Mouse (Mus musculus): ENCODE data around the gene Als2. TPM values are rescaled to one million over a fixed set of nuclear protein-coding genes. Genes with fewer than 3 reads are reported as not detected.

Als2 gene
- polyA plus RNA-seq, 1 experiment from 2014 or later: 3.4 TPM

- Histone ChIP-seq H3K4me3 (ENCODE audit: low read depth, low read length) (no peak overlapping the region), H3K9ac (replicated peaks; ENCODE audit: low read depth) (no peak overlapping the region), H3K4me1 (ENCODE audit: insufficient read depth, low read depth, low read length) (no peaks in the 10 kb centered on the region), H3K27me3 (replicated peaks; ENCODE audit: insufficient read depth, low read length) (no peaks in the 10 kb centered on the region), H3K27ac (ENCODE audit: low read length) (no peak overlapping the region), H3K9me3 (ENCODE audit: low read length) (no peaks in the 10 kb centered on the region), H3K36me3 (ENCODE audit: insufficient read depth, low read length) (peaks cover 7% of the 10 kb centered on the region; the same call in 1 of the 2 replicates), H3K4me2 (replicated peaks; ENCODE audit: low read depth, low read length) (no peak overlapping the region)
- DNase-seq (ENCODE audit: low spot score): no peak
- ATAC-seq: no peak
- TF ChIP-seq CTCF (IDR thresholded peaks at IDR 0.05) (no peak), EP300 (IDR thresholded peaks at IDR 0.05) (no peak)
- 88% methylated on average over 9 of the region's 9 CpGs for WGBS
These were observed 70.7 kb downstream of the Als2 start for GRCm38 (mm10) chr1:59166232-59166905.

DNA sequence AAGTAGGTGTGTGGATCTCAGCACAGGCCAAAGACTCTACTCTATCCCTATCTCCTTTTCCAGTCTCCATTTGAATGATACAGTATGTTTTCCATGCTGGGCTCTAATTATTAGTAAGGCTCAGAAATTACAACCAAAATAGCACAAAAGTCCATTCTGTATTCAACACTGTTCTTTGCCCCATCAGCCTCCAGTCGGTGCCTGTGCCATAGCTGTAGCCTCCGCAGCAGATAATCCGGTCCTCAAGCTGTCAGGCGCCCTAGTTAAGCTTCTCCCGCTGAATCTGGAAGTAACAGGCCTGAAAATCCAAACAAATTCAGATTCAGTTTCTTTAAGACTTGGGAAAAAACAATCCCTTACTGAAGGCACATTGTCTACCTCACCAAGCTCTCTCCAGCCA lies 73.1 kb downstream of the Als2 start:
- 70% methylated on average over 5 of the region's 5 CpGs for whole genome bisulfite sequencing
- Histone ChIP-seq H3K4me1 (ENCODE audit: insufficient read depth, low read depth, low read length) (no peaks in the 10 kb centered on the region), H3K9me3 (ENCODE audit: low read length) (no peaks in the 10 kb centered on the region), H3K27ac (ENCODE audit: low read length) (no peak overlapping the region), H3K4me2 (replicated peaks; ENCODE audit: low read depth, low read length) (no peak overlapping the region), H3K36me3 (ENCODE audit: insufficient read depth, low read length) (peaks cover 7% of the 10 kb centered on the region; the same call in 1 of the 2 replicates), H3K4me3 (ENCODE audit: low read depth, low read length) (no peak overlapping the region), H3K9ac (replicated peaks; ENCODE audit: low read depth) (no peak overlapping the region), H3K27me3 (replicated peaks; ENCODE audit: insufficient read depth, low read length) (no peaks in the 10 kb centered on the region)
- no peak for ATAC-seq
- TF ChIP-seq EP300 (IDR thresholded peaks at IDR 0.05) (no peak), CTCF (IDR thresholded peaks at IDR 0.05) (no peak)
- no peak for DNase-seq (ENCODE audit: low spot score)

DNA sequence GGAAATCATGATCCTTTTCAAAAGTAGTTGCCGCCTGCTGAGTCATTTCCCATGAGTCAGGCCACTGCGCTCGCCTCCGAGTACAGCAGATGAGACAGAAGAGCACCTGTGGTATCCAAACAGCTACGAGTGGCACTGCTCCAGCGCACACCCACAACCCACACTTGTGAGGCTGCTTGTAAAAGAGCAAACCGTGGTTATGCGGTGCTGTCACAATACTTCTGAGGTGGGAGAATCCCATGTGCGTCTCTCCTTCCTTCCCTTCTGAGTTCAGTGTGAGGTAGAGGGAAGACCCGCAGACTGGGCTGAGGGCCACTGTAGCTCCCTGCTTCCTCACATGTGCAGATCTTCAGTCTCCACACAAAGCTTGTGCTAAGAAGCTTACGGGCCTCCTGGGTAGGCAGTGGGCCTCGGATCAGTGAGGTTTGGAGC lies 74.0 kb downstream of the Als2 start, which contains the start of gene Mpp4:
Gene Mpp4, minus strand, starts transcription at position 360 of the 432 bp plus-strand sequence.
- Histone ChIP-seq H3K4me3 (ENCODE audit: low read depth, low read length) (no peak within 1 kb of the TSS), H3K4me1 (ENCODE audit: insufficient read depth, low read depth, low read length) (no peaks in the 10 kb centered on the region), H3K36me3 (ENCODE audit: insufficient read depth, low read length) (peaks cover 7% of the 10 kb centered on the region; the same call in 1 of the 2 replicates), H3K9ac (replicated peaks; ENCODE audit: low read depth) (no peak within 1 kb of the TSS), H3K4me2 (replicated peaks; ENCODE audit: low read depth, low read length) (no peak within 1 kb of the TSS), H3K27ac (ENCODE audit: low read length) (no peak within 1 kb of the TSS), H3K27me3 (replicated peaks; ENCODE audit: insufficient read depth, low read length) (no peaks in the 10 kb centered on the region), H3K9me3 (ENCODE audit: low read length) (no peaks in the 10 kb centered on the region)
- 68% methylated on average over 12 of the region's 12 CpGs for WGBS
- ATAC-seq: no peak
- no peak for TF ChIP-seq CTCF (IDR thresholded peaks at IDR 0.05)
- no peak for TF ChIP-seq EP300 (IDR thresholded peaks at IDR 0.05)
- DNase-seq (ENCODE audit: low spot score): no peak

- TF ChIP-seq EP300 (IDR thresholded peaks at IDR 0.05): no peak
- no peak for TF ChIP-seq CTCF (IDR thresholded peaks at IDR 0.05)
- no peaks in the 10 kb centered on the region for H3K27me3 ChIP-seq (replicated peaks; ENCODE audit: insufficient read depth, low read length)
- no peak overlapping the region for H3K9ac ChIP-seq (replicated peaks; ENCODE audit: low read depth)
- no peak for ATAC-seq
- 73% methylated on average over 8 of the region's 8 CpGs for WGBS
- no peak overlapping the region for H3K4me2 ChIP-seq (replicated peaks; ENCODE audit: low read depth, low read length)
- H3K9me3 ChIP-seq (ENCODE audit: low read length): no peaks in the 10 kb centered on the region
- H3K4me1 ChIP-seq (ENCODE audit: insufficient read depth, low read depth, low read length): no peaks in the 10 kb centered on the region
- no peak overlapping the region for H3K27ac ChIP-seq (ENCODE audit: low read length)
- no peak for DNase-seq (ENCODE audit: low spot score)
- H3K36me3 ChIP-seq (ENCODE audit: insufficient read depth, low read length): peaks cover 7% of the 10 kb centered on the region; the same call in 1 of the 2 replicates
- H3K4me3 ChIP-seq (ENCODE audit: low read depth, low read length): no peak overlapping the region
These were observed 74.6 kb downstream of the Als2 start for GRCm38 (mm10) chr1:59162309-59163024.

GRCm38 (mm10) chr1:59161396-59161795 lies 75.6 kb downstream of the Als2 start:
- no peak overlapping the region for H3K9ac ChIP-seq (replicated peaks; ENCODE audit: low read depth)
- no peaks in the 10 kb centered on the region for H3K36me3 ChIP-seq (ENCODE audit: insufficient read depth, low read length)
- no peak overlapping the region for H3K27ac ChIP-seq (ENCODE audit: low read length)
- no peaks in the 10 kb centered on the region for H3K27me3 ChIP-seq (replicated peaks; ENCODE audit: insufficient read depth, low read length)
- TF ChIP-seq CTCF (IDR thresholded peaks at IDR 0.05): no peak
- no peak for TF ChIP-seq EP300 (IDR thresholded peaks at IDR 0.05)
- ATAC-seq (no peak), DNase-seq (ENCODE audit: low spot score) (no peak)
- H3K4me2 ChIP-seq (replicated peaks; ENCODE audit: low read depth, low read length): no peak overlapping the region
- no peak overlapping the region for H3K4me3 ChIP-seq (ENCODE audit: low read depth, low read length)
- 92% methylated on average over 6 of the region's 6 CpGs for WGBS
- no peaks in the 10 kb centered on the region for H3K9me3 ChIP-seq (ENCODE audit: low read length)
- H3K4me1 ChIP-seq (ENCODE audit: insufficient read depth, low read depth, low read length): no peaks in the 10 kb centered on the region

- ATAC-seq: no peak
- H3K4me1 ChIP-seq (ENCODE audit: insufficient read depth, low read depth, low read length): no peaks in the 10 kb centered on the region
- 92% methylated on average over 6 of the region's 6 CpGs for WGBS
- TF ChIP-seq CTCF (IDR thresholded peaks at IDR 0.05): no peak
- H3K9ac ChIP-seq (replicated peaks; ENCODE audit: low read depth): no peak overlapping the region
- no peak overlapping the region for H3K27ac ChIP-seq (ENCODE audit: low read length)
- no peaks in the 10 kb centered on the region for H3K9me3 ChIP-seq (ENCODE audit: low read length)
- no peak for DNase-seq (ENCODE audit: low spot score)
- no peak overlapping the region for H3K4me2 ChIP-seq (replicated peaks; ENCODE audit: low read depth, low read length)
- H3K4me3 ChIP-seq (ENCODE audit: low read depth, low read length): no peak overlapping the region
- no peaks in the 10 kb centered on the region for H3K36me3 ChIP-seq (ENCODE audit: insufficient read depth, low read length)
- H3K27me3 ChIP-seq (replicated peaks; ENCODE audit: insufficient read depth, low read length): no peaks in the 10 kb centered on the region
These were observed 76.2 kb downstream of the Als2 start for GRCm38 (mm10) chr1:59160871-59161270.

Data from lung, postnatal 0 days (tissue).